Mouse (Mus musculus) stomach, postnatal 0 days (tissue): ENCODE data around the gene Wasl.

Experiments used
- CTCF ChIP-seq: IDR thresholded peaks from 2 replicates; pipeline ENCODE4 v1.5.1; 2016; ENCODE audit warnings: antibody characterized with exemption, low read depth, mild to moderate bottlenecking, moderate library complexity
- EP300 ChIP-seq: optimal IDR thresholded peaks from 2 replicates; pipeline ENCODE3; 2016; ENCODE audit warnings: antibody characterized with exemption

- no peak for TF ChIP-seq CTCF
- TF ChIP-seq EP300: no peak
Observed at GRCm38 (mm10) chr6:24602351-24602750, 62.5 kb downstream of the Wasl start.
